Mouse (Mus musculus): ENCODE data around the gene Olfr64.

- TF ChIP-seq POLR2A (IDR thresholded peaks at IDR 0.05; ENCODE audit: low read depth, low read length) (no peak), CTCF (conservative IDR thresholded peaks at IDR 0.05; ENCODE audit: insufficient read depth, insufficient read length, low read depth, low read length) (no peak)
Measured at GRCm38 (mm10) chr7:103843034-103843433, 51.3 kb downstream of the Olfr64 start, which contains the start of gene Hbb-bh1.
